Mouse (Mus musculus) E14TG2a.4 (cell line): ENCODE results near the gene Vma21.

Experiments
- H3K27me3 ChIP-seq: 2 replicates; pipeline ENCODE4 v1.6.1; 2014; ENCODE audit warnings: low read length, control low read depth; ENCODE audit not compliant: insufficient read depth
- H3K36me3 ChIP-seq: 2 replicates; pipeline ENCODE4 v1.6.1; 2014; ENCODE audit warnings: low read length, control low read depth; ENCODE audit not compliant: insufficient read depth
- H3K4me1 ChIP-seq: replicated peaks from 2 replicates; pipeline ENCODE4 v1.6.1; 2014; ENCODE audit warnings: low read depth, low read length, control low read depth
- H3K4me3 ChIP-seq: replicated peaks from 2 replicates; pipeline ENCODE4 v1.5.1; 2014; ENCODE audit warnings: mild to moderate bottlenecking, low read length
- H3K9me3 ChIP-seq: 2 replicates; pipeline ENCODE4 v1.6.1; 2014; ENCODE audit warnings: low read length, control low read depth
- CTCF ChIP-seq: conservative IDR thresholded peaks from 2 replicates; pipeline ENCODE4 v1.5.1; 2014; ENCODE audit warnings: low read length
- NANOG ChIP-seq: IDR thresholded peaks from 2 replicates; pipeline ENCODE4 v1.6.1; 2014; ENCODE audit warnings: borderline replicate concordance, low read length, mixed read lengths
- POU5F1 ChIP-seq: IDR thresholded peaks from 2 replicates; pipeline ENCODE4 v1.6.1; 2014; ENCODE audit warnings: low read length, borderline replicate concordance

The Vma21 gene

DNA sequence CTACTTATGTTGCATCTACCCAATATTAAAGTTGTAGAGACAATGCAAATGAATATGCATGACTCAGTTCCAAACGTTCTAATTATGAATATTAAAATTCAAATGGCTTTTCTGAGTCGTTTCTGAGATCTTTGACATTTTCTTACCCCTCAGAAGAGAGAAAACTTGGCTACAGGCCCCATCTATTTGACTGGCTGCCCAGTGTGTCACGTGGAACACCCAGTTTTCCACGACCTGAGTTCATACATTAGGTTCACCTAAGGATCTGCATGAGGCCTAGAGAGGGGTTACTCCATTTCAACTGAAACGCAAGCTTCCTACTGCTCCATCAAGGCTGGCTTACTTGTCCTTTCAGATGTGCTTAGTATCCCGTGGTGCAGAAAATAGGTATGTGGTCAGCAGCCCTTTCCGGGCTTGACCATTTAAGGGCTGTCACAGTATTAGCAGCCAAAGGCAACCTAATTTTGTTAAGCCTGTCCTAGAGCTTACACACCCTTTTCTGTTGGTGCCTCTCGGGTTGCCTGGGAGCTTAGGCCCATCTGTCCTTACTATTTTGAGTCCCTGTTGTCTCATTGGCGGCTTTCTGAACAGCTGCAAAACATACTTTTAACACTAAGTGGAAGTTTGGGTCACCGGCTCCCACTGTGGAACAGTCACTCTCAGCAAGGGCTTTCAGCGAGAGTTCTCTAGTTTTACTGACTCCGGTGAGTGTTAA is at the start of gene Vma21:
Gene Vma21 (plus strand): TSS at position 294 of the 715 bp plus-strand sequence.
- TF ChIP-seq POU5F1, result no peak
- TF ChIP-seq CTCF, result no peak
- TF ChIP-seq NANOG, result no peak
- Histone ChIP-seq H3K9me3 (no peaks in the 10 kb centered on the region), H3K36me3 (no peaks in the 10 kb centered on the region; the same call in 1 of the 2 replicates), H3K4me1 (peaks cover 14% of the 10 kb centered on the region), H3K27me3 (no peaks in the 10 kb centered on the region), H3K4me3 (peak within 1 kb of the TSS; percentile 82)

DNA sequence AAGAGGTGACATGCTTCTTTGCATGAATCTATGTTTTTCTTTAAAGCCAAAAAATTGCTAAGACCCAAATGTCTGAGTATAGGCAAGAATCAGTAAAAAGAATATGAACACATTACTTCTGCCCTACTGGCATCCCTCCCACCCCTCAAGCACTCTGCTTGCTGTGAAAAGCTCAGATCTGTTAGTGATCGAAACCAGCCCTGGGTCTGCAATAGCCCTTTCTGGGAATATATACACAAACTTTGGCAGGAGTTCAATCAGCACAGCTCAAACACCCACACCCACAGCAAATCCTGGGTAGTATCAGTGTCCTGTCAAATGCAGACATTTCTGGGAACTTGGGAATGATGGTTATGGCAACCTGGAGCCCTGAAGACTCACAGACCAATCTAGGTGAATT is 47.8 kb upstream of the Vma21 start:
- Histone ChIP-seq H3K36me3 (no peaks in the 10 kb centered on the region), H3K4me3 (no peak overlapping the region), H3K27me3 (no peaks in the 10 kb centered on the region), H3K4me1 (no peaks in the 10 kb centered on the region), H3K9me3 (no peaks in the 10 kb centered on the region)
- TF ChIP-seq POU5F1 (no peak), CTCF (no peak), NANOG (no peak)

DNA sequence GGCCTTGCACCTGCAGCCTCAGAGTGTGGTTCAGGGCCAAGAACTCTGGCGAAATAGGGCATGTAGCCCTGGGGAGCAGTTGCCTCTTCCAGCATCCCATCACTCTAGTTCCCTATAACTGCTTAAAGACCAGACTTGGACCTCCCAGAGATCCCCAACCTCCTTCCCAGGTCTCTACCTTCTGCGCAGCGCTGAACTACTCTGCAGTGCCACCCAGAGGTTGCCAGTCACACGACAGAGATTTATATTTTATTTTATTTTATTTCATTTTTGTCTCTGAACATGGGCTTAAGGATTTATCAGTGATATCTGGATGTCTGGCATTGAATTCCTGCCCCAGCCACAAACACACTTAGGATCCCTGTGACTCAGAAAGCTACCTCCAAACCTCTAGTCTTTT is 24.6 kb upstream of the Vma21 start:
- H3K36me3 ChIP-seq, result no peaks in the 10 kb centered on the region
- no peaks in the 10 kb centered on the region for H3K27me3 ChIP-seq
- no peaks in the 10 kb centered on the region for H3K9me3 ChIP-seq
- no peak for TF ChIP-seq POU5F1
- no peak for TF ChIP-seq CTCF
- TF ChIP-seq NANOG, result no peak
- H3K4me1 ChIP-seq, result no peaks in the 10 kb centered on the region
- no peak overlapping the region for H3K4me3 ChIP-seq

DNA sequence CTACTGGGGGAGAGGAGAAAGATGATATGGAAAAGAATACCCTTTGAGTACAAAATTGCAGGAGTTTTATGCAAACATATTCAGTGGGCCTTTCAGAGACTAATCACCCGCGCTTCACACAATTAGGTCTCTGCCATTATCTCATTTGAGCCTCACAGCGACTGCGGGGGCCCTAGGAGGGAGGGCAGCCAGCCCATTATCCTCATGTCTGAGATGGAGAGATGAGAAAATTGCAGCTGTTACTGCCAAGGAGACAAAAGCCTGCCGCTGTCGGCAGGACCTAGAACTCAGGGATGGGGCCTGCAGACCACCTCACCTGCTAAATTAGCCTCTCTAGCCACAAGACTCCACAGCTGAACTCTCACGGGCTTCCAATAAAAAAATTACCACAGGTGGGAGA is 18.0 kb upstream of the Vma21 start:
- Histone ChIP-seq H3K27me3 (no peaks in the 10 kb centered on the region), H3K4me3 (no peak overlapping the region), H3K36me3 (no peaks in the 10 kb centered on the region), H3K4me1 (no peaks in the 10 kb centered on the region), H3K9me3 (no peaks in the 10 kb centered on the region)
- TF ChIP-seq NANOG (no peak), CTCF (no peak), POU5F1 (no peak)

DNA sequence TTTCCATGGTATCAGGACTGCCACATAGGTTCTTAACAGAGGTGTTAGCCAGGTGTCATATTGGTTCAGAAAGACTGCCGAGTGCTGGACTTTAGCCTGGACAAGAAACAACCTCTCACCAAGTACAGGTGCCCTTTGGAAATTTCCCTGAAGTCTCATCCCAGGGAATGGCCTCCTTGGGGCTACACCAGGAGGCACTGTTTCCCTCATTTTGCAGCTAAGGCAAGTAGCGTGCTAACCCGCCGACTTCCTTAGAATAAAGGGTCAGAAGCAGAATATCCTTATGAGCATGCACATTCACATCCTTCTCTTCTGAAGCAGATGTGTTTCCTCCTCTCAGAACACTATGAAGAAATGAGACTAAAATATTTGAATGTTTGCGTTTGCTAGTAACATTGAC is 16.8 kb upstream of the Vma21 start:
- Histone ChIP-seq H3K36me3 (no peaks in the 10 kb centered on the region), H3K4me1 (no peaks in the 10 kb centered on the region), H3K27me3 (no peaks in the 10 kb centered on the region), H3K4me3 (no peak overlapping the region), H3K9me3 (no peaks in the 10 kb centered on the region)
- TF ChIP-seq CTCF (no peak), POU5F1 (no peak), NANOG (no peak)

DNA sequence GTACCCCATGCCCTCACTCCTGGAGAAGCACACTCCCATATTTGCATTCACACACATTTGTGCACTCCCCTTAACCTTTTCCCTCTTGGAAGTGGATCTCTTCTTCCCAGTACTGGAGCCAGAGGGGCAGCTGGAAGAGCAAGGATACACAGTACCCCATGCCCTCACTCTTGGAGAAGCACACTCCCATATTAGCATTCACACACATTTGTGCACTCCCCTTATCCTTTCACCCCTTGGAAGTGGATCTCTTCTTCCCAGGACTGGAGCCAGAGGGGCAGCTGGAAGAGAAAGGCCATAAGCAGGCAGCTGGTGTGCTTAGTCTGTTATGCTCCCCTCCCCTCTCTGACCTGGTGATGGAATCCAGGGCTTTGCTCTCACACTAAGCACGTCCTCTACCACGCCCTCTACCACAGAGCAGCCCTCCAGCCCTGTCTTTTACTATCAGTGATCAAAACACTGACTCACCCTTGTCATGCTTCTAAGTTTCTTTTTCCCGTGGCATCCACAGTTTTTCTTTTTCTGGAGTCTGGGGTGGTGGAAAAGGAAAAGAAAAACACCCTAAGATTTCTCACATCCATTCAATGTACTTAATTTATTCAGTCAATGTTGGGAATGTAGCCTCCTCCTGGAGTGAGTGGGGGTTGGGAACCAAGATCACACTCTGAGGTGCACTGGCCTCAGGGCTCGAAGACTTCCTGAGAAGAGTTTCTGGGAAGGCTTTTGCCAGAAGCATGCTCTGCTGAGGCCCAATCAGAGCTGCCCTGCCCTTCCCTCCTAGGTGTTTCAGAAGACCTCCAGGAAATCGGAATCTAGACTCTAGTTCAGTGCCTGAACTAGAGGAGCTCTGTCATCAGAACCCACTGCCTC is 3.5 kb upstream of the Vma21 start:
- no peak for TF ChIP-seq NANOG
- no peak for TF ChIP-seq CTCF
- TF ChIP-seq POU5F1, result no peak
- Histone ChIP-seq H3K27me3 (no peaks in the 10 kb centered on the region), H3K4me1 (peaks cover 11% of the 10 kb centered on the region), H3K4me3 (no peak overlapping the region), H3K9me3 (no peaks in the 10 kb centered on the region), H3K36me3 (no peaks in the 10 kb centered on the region)

DNA sequence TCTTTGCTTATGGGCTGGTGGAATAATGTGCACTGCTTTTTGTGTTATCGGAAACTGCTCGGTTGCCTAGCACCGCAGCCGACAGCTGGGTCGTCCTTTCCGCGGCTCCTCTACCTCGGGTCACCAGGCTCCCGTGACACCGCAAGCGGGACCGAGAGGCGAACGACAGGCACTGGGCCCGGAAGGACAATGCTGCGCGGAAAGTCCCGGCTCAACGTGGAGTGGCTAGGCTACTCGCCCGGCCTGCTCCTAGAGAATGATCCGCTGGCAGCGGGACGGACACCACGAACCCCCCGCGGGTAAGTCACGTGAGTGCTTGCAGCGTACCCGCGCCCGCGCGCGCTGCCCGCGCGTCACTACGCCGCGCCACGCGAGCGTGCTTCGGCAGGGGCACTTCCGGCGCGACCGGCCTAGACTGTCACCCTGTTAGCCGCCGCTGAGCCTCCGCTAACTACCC is 705 bp downstream of the Vma21 start:
- Histone ChIP-seq H3K9me3 (no peaks in the 10 kb centered on the region), H3K4me3 (peak overlapping the region; percentile 82), H3K36me3 (no peaks in the 10 kb centered on the region; the same call in 1 of the 2 replicates), H3K27me3 (no peaks in the 10 kb centered on the region), H3K4me1 (peaks cover 14% of the 10 kb centered on the region)
- TF ChIP-seq NANOG (no peak), POU5F1 (no peak), CTCF (no peak)

DNA sequence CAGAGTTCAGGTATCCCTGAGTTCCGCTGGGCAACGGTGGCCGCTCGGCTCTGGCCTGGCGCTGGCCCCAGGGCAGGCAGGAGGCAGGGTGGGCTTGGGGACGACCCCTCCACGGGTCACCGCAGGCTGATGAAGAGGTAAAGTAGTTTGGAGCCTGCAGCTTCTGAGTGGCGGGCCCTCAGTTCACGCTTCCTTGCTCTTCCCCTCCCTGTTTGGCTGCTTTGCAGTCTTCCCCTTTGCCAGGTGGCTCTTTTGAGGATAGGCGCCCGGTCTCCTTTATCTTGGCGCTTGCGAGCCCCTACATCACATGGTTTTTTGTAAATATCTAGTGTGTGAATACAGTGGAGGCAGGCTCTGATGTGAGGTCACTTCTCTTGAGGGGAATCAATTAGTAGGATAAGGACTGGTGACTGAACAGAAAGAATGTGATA is 1.2 kb downstream of the Vma21 start:
- TF ChIP-seq CTCF, result no peak
- TF ChIP-seq POU5F1, result no peak
- TF ChIP-seq NANOG, result no peak
- Histone ChIP-seq H3K36me3 (no peaks in the 10 kb centered on the region; the same call in 1 of the 2 replicates), H3K4me1 (peaks cover 11% of the 10 kb centered on the region), H3K4me3 (peak overlapping the region; percentile 82), H3K9me3 (no peaks in the 10 kb centered on the region), H3K27me3 (no peaks in the 10 kb centered on the region)

DNA sequence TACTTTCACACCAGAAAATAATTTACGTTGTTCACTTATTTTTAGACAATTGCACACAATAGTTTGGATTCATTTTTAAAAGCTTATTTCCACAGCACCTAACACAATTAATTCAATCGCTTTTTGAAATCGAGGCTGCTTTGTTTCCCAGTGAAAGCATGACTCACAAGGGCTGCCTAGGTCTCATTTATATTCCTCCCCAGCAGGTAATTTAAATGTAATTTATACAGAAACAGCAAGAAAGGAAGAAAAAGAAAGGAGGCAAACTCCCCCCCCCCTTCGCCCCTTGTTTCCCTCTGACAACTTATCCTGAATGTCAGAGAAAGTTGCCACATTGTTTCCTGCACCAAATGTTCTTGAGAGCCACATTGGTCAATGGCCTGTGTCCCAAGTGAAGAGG is 23.2 kb downstream of the Vma21 start:
- Histone ChIP-seq H3K9me3 (peaks cover 9% of the 10 kb centered on the region), H3K27me3 (no peaks in the 10 kb centered on the region), H3K4me3 (no peak overlapping the region), H3K36me3 (no peaks in the 10 kb centered on the region), H3K4me1 (no peaks in the 10 kb centered on the region)
- TF ChIP-seq POU5F1, result no peak
- TF ChIP-seq NANOG, result no peak
- TF ChIP-seq CTCF, result no peak
